Mouse (Mus musculus): ENCODE measurements at regions not wholly inside any gene's neighbourhood (a gene's known extent, or its start where the extent isn't known, plus 50 kb on each side); places are given as distances from the start of the nearest gene placed in this dataset.

DNA sequence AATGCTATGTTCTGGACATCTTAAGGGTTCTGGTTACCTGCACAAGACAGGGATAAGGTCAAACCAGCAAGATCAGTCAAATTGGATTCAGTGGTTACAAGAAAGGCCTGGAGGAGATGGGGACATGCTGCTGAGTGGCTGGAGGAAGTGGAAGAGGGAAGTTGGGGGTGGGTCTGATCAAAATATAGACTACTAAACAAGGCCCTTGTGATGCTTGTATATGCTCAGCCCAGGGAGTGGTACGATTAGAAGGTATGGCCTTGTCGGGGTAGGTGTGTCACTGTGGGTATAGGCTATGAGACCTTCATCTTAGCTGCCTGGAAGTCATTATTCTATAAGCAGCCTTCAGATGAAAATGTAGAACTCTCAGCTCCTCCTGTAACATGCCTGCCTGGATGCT lies 89.9 kb downstream of the Hhipl2 start:
- no peak for TF ChIP-seq TAL1 (conservative IDR thresholded peaks at IDR 0.05; ENCODE audit: low read depth, low read length)
- TF ChIP-seq CTCF (IDR thresholded peaks at IDR 0.05; ENCODE audit: low read depth, low read length) = no peak
- no peak for TF ChIP-seq GATA1 (IDR thresholded peaks at IDR 0.05; ENCODE audit: borderline replicate concordance, low read length)
- TF ChIP-seq POLR2AphosphoS5 (IDR thresholded peaks at IDR 0.05; ENCODE audit: insufficient replicate concordance, low read depth, low read length) = no peak
